Mouse (Mus musculus) kidney, adult 2 months (tissue): ENCODE measurements at regions not wholly inside any gene's neighbourhood (a gene's known extent, or its start where the extent isn't known, plus 50 kb on each side); places are given as distances from the start of the nearest gene placed in this dataset.

Experiments
- DNase-seq: peaks from one replicate; pipeline ENCODE4 v3.0.0; 2021
- H3K27ac ChIP-seq: fragments of 200-500 bp; 2 replicates; pipeline ENCODE4 v1.5.1; 2012; ENCODE audit warnings: low read depth, low read length, control low read depth, inconsistent platforms; ENCODE audit not compliant: insufficient read depth
- H3K27me3 ChIP-seq: fragments of 200-500 bp; replicated peaks from 2 replicates; pipeline ENCODE4 v1.6.1; 2012; ENCODE audit warnings: mild to moderate bottlenecking, moderate library complexity, low read length, inconsistent platforms; ENCODE audit not compliant: control insufficient read depth, insufficient read depth
- H3K36me3 ChIP-seq: fragments of 200-500 bp; 2 replicates; pipeline ENCODE4 v1.6.1; 2012; ENCODE audit warnings: mild to moderate bottlenecking, moderate library complexity, low read length, inconsistent platforms; ENCODE audit not compliant: control insufficient read depth, insufficient read depth
- H3K4me1 ChIP-seq: fragments of 200-500 bp; 2 replicates; pipeline ENCODE4 v1.6.1; 2011; ENCODE audit warnings: low read length; ENCODE audit not compliant: control insufficient read depth, insufficient read depth
- H3K4me3 ChIP-seq: fragments of 200-500 bp; 2 replicates; pipeline ENCODE4 v1.5.1; 2011; ENCODE audit warnings: mild to moderate bottlenecking, low read depth, low read length, control low read depth; ENCODE audit not compliant: insufficient read depth
- CTCF ChIP-seq: fragments of 200-500 bp; conservative IDR thresholded peaks from 2 replicates; pipeline ENCODE4 v1.5.1; 2011; ENCODE audit warnings: low read depth, mild to moderate bottlenecking, control low read depth, low read length, moderate library complexity, mixed read lengths; ENCODE audit not compliant: insufficient read depth, insufficient read length
- POLR2A ChIP-seq: fragments of 200-500 bp; IDR thresholded peaks from one replicate; pipeline ENCODE4 v1.6.1; 2011; ENCODE audit warnings: low read depth, low read length, control low read depth
- WGBS: fragments of 180-500 bp; shearing (Covaris S2); methylation state at CpG from one replicate; pipeline ENCODE4 v1.1.7; 2018; 5-methylcytosine and 5-hydroxymethylcytosine counted together

DNA sequence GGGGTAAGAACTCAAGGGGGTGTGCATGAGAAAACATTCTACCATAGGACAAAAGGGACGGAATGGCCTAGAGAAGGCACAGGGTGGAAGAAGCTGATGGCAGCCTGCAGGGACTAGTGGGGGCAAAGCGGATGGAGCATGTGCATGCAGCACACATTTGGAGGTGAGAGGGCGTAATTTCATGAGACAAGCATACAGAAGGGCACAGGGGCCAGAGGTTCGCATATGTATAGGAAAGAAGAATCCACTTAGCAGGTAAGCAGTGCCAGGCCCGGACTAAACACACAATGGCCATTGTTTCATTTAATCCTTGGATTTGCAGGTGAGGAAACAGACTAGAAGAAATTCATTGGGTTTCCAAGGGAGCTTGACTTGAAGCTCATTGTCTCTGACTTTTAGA, 130.3 kb upstream of the Nlrp1b start:
- DNase-seq: no peak
- 91% methylated on average over 5 of the region's 5 CpGs for WGBS
- no peak overlapping the region for H3K4me3 ChIP-seq
- H3K4me1 ChIP-seq: no peaks in the 10 kb centered on the region
- no peaks in the 10 kb centered on the region for H3K27me3 ChIP-seq
- TF ChIP-seq CTCF (no peak), POLR2A (no peak)
- no peak overlapping the region for H3K27ac ChIP-seq
- no peaks in the 10 kb centered on the region for H3K36me3 ChIP-seq

DNA sequence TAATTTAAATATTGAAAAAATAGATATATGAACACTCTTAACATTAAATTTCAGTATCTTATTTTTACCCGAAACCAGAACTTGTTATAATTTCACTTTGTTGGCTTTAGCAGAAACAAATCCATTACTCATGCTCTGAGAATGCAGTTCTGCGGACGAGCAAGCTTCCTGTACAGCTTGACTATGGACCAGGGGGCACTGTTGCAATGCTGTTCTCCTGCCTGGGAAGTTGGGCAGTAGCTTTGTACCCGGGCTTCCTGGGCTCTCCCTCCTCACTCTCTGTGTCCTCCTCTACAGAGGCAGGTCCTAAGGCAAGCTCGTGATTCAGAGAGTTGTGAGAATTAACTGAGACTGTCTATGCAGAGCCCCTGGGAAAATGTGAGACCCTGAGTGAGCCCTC, 141.3 kb upstream of the Nlrp1b start:
- no peak overlapping the region for H3K27ac ChIP-seq
- TF ChIP-seq POLR2A (no peak), CTCF (no peak)
- H3K4me1 ChIP-seq: no peaks in the 10 kb centered on the region
- WGBS: 38% methylated on average over 5 of the region's 5 CpGs
- H3K27me3 ChIP-seq: no peaks in the 10 kb centered on the region; the same call in 1 of the 2 replicates
- DNase-seq: no peak
- no peaks in the 10 kb centered on the region for H3K36me3 ChIP-seq
- no peak overlapping the region for H3K4me3 ChIP-seq

DNA sequence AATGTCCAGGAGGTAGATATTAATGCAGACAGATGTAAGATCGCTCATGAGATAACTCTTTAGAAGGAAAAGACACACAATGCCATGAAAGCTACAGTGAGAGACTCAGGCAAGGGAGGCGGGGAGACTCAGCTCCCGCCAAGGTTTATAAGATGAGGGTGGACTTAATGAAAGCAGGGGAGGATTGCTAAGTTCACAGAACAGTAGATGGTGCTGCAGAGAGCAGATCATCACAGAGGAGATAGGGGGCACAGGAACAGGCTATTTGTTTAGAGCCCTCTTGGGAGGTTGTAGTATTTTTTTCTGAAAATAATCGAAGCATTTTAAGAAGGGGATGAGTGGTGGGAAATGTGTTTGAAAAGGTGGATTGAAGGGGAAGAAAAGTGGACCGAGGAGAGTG, 144.6 kb upstream of the Nlrp1b start:
- DNase-seq: no peak
- 64% methylated on average over 5 of the region's 5 CpGs for WGBS
- no peak for TF ChIP-seq POLR2A
- TF ChIP-seq CTCF: no peak
- H3K4me3 ChIP-seq: no peak overlapping the region
- no peaks in the 10 kb centered on the region for H3K4me1 ChIP-seq
- H3K27ac ChIP-seq: no peak overlapping the region
- no peaks in the 10 kb centered on the region for H3K36me3 ChIP-seq
- no peaks in the 10 kb centered on the region; the same call in 1 of the 2 replicates for H3K27me3 ChIP-seq

DNA sequence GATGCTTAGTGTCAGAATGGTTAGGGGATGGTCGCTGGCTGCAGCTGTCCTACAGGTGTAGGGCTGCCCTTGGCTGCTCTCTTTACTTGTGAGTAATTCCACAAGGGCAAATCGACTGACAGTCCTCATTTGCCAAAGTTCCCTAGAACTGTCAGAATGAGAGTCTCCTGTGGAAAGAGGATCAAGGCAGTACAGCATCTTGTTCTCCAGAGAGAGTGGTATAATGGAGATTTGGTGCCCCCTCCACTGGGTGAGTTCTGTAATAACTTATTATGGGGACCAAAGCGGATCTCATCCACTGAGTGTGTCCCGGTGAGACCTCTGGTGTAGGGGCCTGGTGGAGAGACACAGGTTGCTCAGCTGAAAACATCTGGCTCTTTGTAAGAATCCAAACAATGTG, 157.9 kb upstream of the Nlrp1b start:
- TF ChIP-seq CTCF: no peak
- no peak for TF ChIP-seq POLR2A
- H3K27me3 ChIP-seq: no peaks in the 10 kb centered on the region
- 79% methylated on average over 4 of the region's 4 CpGs for WGBS
- H3K4me3 ChIP-seq: no peak overlapping the region
- no peak for DNase-seq
- no peak overlapping the region for H3K27ac ChIP-seq
- no peaks in the 10 kb centered on the region for H3K4me1 ChIP-seq
- no peaks in the 10 kb centered on the region for H3K36me3 ChIP-seq

DNA sequence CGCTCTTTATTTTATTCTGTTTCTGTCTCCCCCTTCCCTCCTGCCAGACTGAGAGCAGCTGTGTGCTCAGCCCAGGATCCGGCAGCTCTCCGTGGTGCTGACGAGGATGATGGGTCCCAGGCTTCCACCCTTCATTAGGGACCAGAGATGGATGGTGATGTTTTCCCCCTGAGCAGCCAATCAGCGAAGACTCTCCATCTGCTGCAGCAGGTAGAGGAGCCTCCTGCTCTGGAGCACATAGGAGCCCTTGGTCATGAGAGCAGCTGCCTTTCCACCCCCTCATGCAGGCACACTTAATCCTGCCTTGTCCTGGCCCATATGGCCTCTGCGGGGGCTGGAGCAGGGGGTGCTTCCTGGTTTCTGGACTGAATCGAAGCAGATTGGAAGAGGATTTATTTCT, 159.1 kb upstream of the Nlrp1b start:
- Histone ChIP-seq H3K27ac (no peak overlapping the region), H3K36me3 (no peaks in the 10 kb centered on the region), H3K4me3 (no peak overlapping the region), H3K4me1 (no peaks in the 10 kb centered on the region), H3K27me3 (no peaks in the 10 kb centered on the region)
- DNase-seq: no peak
- no peak for TF ChIP-seq CTCF
- TF ChIP-seq POLR2A: no peak
- WGBS: 6% methylated on average over 7 of the region's 7 CpGs

DNA sequence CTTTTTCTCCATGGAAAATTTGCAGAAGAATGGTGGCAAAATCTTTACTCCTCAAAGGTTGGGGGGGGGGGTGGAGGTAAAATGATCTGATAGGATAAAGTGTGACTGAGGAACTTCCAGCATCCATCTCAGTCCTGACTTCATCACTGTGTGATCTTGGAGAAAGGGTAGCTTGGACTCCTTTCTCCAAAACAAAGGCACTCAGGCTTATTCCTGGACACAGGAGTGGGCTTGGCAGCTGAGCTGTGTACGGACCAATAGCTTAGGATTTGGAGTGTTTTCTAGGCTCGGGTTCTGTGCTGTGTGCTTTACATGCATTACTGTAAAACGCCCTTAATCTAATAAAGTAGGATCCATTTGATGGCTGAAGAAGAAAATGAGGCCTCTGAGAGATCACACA, 159.6 kb upstream of the Nlrp1b start:
- no peak overlapping the region for H3K4me3 ChIP-seq
- no peaks in the 10 kb centered on the region for H3K4me1 ChIP-seq
- H3K36me3 ChIP-seq: no peaks in the 10 kb centered on the region
- H3K27me3 ChIP-seq: no peaks in the 10 kb centered on the region
- H3K27ac ChIP-seq: no peak overlapping the region
- WGBS: 30% methylated on average over 3 of the region's 3 CpGs
- no peak for DNase-seq
- TF ChIP-seq CTCF (no peak), POLR2A (no peak)

DNA sequence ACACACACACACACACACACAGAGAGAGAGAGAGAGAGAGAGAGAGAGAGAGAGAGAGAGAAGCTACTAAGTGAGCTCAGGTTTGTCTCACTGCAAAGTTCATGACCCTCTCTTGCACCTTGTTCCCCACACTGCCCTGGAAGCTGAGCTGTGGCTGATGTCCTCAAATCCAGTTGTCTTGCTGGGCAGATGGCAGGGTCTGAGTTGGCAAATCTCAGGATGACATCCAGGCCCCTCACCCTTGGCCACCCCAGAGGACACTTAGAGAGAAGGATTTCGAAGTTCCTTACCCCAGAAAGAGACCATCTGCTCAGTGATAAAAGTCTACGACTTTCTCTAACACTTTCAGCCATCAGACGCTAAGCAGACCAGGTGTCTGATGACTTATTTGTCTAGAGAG, 160.1 kb upstream of the Nlrp1b start:
- H3K27ac ChIP-seq: no peak overlapping the region
- DNase-seq: no peak
- 30% methylated on average over 3 of the region's 3 CpGs for WGBS
- H3K4me3 ChIP-seq: no peak overlapping the region
- no peaks in the 10 kb centered on the region for H3K36me3 ChIP-seq
- no peaks in the 10 kb centered on the region for H3K27me3 ChIP-seq
- TF ChIP-seq POLR2A: no peak
- TF ChIP-seq CTCF: no peak
- H3K4me1 ChIP-seq: no peaks in the 10 kb centered on the region

DNA sequence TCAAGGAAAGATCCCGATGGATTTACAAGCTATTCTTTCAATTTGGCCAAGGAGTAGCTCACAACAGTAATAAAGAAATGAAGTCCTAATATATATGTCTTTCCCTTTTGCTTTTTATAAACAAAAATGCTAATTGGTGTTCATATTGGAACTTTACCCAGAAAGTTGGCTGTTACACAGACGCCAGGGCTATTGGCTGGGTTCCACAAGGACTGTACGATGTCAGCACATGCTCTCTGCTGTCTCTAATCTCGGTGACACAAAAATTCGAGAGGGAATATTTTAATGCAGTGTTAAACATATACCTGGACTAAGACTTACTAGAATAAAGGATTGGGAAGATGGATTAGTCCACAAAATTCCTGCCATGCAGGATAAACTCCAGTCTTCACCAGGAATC, 162.9 kb upstream of the Nlrp1b start:
- DNase-seq: no peak

More for the DNA sequence above, 162.9 kb upstream of the Nlrp1b start:
- 74% methylated on average over 5 of the region's 5 CpGs for WGBS
- Histone ChIP-seq H3K27me3 (no peaks in the 10 kb centered on the region), H3K27ac (no peak overlapping the region), H3K4me3 (no peak overlapping the region), H3K4me1 (no peaks in the 10 kb centered on the region), H3K36me3 (no peaks in the 10 kb centered on the region)
- TF ChIP-seq POLR2A: no peak
- no peak for TF ChIP-seq CTCF
